Mouse (Mus musculus) MEL (cell line): Measurements from ENCODE around the gene Sema3d. TPM values are rescaled to one million over a fixed set of nuclear protein-coding genes. Genes with fewer than 3 reads are reported as not detected.

Experiments used
- DNase-seq: peaks from one replicate; pipeline ENCODE4 v3.0.0; 2011; ENCODE audit warnings: low read depth, low spot score
- H3K27ac ChIP-seq: 2 replicates; pipeline ENCODE4 v1.5.1; 2012; ENCODE audit warnings: low read depth, mild to moderate bottlenecking, control low read depth, low read length, moderate library complexity; ENCODE audit not compliant: control insufficient read depth
- H3K27me3 ChIP-seq, 2 experiments: fragments of 150-350 bp in 1 of 2; sonication (generic) in 1 of 2; 2 replicates each; pipeline ENCODE4 v1.6.1; 2012; ENCODE audit warnings: low read length in 2 of 2, mild to moderate bottlenecking in 2 of 2, improper control_type of control experiment in 1 of 2, moderate library complexity in 1 of 2; ENCODE audit not compliant: insufficient read depth in 2 of 2, control insufficient read depth in 1 of 2
- H3K36me3 ChIP-seq, 2 experiments: 2 replicates each; pipeline ENCODE4 v1.6.1; 2012 to 2014; ENCODE audit warnings: low read length in 2 of 2, improper control_type of control experiment in 1 of 2, inconsistent platforms in 1 of 2, mild to moderate bottlenecking in 1 of 2; ENCODE audit not compliant: insufficient read depth in 2 of 2, control insufficient read depth in 1 of 2
- H3K4me1 ChIP-seq, 2 experiments: fragments of 150-350 bp in 1 of 2; sonication (generic) in 1 of 2; 2 replicates each; pipeline ENCODE4 v1.6.1; 2012; ENCODE audit warnings: low read length in 2 of 2, improper control_type of control experiment in 1 of 2, mild to moderate bottlenecking in 1 of 2; ENCODE audit not compliant: insufficient read depth in 2 of 2, control insufficient read depth in 1 of 2
- H3K4me3 ChIP-seq, 2 experiments: fragments of 150-350 bp in 1 of 2; sonication (generic) in 1 of 2; 2 replicates each; pipeline ENCODE4 v1.5.1; 2012; ENCODE audit warnings: low read depth in 2 of 2, low read length in 2 of 2, mild to moderate bottlenecking in 2 of 2, moderate library complexity in 2 of 2, control low read depth in 1 of 2, improper control_type of control experiment in 1 of 2; ENCODE audit not compliant: control insufficient read depth in 1 of 2, insufficient read depth in 1 of 2
- H3K79me2 ChIP-seq: 2 replicates; pipeline ENCODE4 v1.6.1; 2012; ENCODE audit warnings: mild to moderate bottlenecking, low read length, moderate library complexity; ENCODE audit not compliant: control insufficient read depth, poor library complexity, insufficient read depth
- H3K9ac ChIP-seq: 2 replicates; pipeline ENCODE4 v1.6.1; 2012; ENCODE audit warnings: low read depth, mild to moderate bottlenecking, control low read depth, low read length, moderate library complexity; ENCODE audit not compliant: control insufficient read depth, poor library complexity, severe bottlenecking
- H3K9me3 ChIP-seq: fragments of 150-350 bp; sonication (generic); replicated peaks from 2 replicates; pipeline ENCODE4 v1.6.1; 2012; ENCODE audit warnings: mild to moderate bottlenecking, low read length, improper control_type of control experiment, moderate library complexity; ENCODE audit not compliant: insufficient read depth
- BHLHE40 ChIP-seq: IDR thresholded peaks from 2 replicates; pipeline ENCODE4 v1.6.1; 2012; ENCODE audit warnings: low read depth, mild to moderate bottlenecking, inconsistent platforms, low read length, improper control_type of control experiment, borderline replicate concordance
- CHD2 ChIP-seq: IDR thresholded peaks from 2 replicates; pipeline ENCODE4 v1.6.1; 2011; ENCODE audit warnings: low read length, improper control_type of control experiment
- ELF1 ChIP-seq: IDR thresholded peaks from 2 replicates; pipeline ENCODE4 v1.6.1; 2014; ENCODE audit warnings: low read depth, mild to moderate bottlenecking, inconsistent platforms, low read length, improper control_type of control experiment, moderate library complexity
- EP300 ChIP-seq, 2 experiments: IDR thresholded peaks; 2 replicates each; pipeline ENCODE4 v1.6.1; 2011; ENCODE audit warnings: improper control_type of control experiment in 2 of 2, low read length in 2 of 2, low read depth in 1 of 2, mild to moderate bottlenecking in 1 of 2
- ETS1 ChIP-seq: IDR thresholded peaks from 2 replicates; pipeline ENCODE4 v1.6.1; 2012; ENCODE audit warnings: low read depth, mild to moderate bottlenecking, inconsistent platforms, low read length, improper control_type of control experiment, moderate library complexity
- GATA1 ChIP-seq: IDR thresholded peaks from 2 replicates; pipeline ENCODE4 v1.6.1; 2011; ENCODE audit warnings: low read depth, low read length, improper control_type of control experiment
- JUND ChIP-seq: IDR thresholded peaks from 2 replicates; pipeline ENCODE4 v1.6.1; 2011; ENCODE audit warnings: low read depth, mild to moderate bottlenecking, improper control_type of control experiment, low read length
- KAT2A ChIP-seq: conservative IDR thresholded peaks from 2 replicates; pipeline ENCODE4 v1.6.1; 2012; ENCODE audit warnings: low read depth, low read length, improper control_type of control experiment, inconsistent platforms
- MAFK ChIP-seq: IDR thresholded peaks from 2 replicates; pipeline ENCODE4 v1.6.1; 2011; ENCODE audit warnings: low read depth, mild to moderate bottlenecking, low read length, improper control_type of control experiment, borderline replicate concordance
- MYC ChIP-seq: IDR thresholded peaks from 2 replicates; pipeline ENCODE4 v1.6.1; 2011; ENCODE audit warnings: low read depth, mild to moderate bottlenecking, low read length, improper control_type of control experiment, moderate library complexity
- NRF1 ChIP-seq: IDR thresholded peaks from 2 replicates; pipeline ENCODE4 v1.6.1; 2014; ENCODE audit warnings: low read depth, mild to moderate bottlenecking, inconsistent platforms, low read length, improper control_type of control experiment, moderate library complexity; ENCODE audit not compliant: poor library complexity, insufficient read depth, severe bottlenecking
- POLR2A ChIP-seq, 2 experiments: IDR thresholded peaks; 2 replicates each; pipeline ENCODE4 v1.6.1; 2011 to 2012; ENCODE audit warnings: low read length in 2 of 2, mild to moderate bottlenecking in 2 of 2, control low read depth in 1 of 2, improper control_type of control experiment in 1 of 2, low read depth in 1 of 2, moderate library complexity in 1 of 2; ENCODE audit not compliant: control insufficient read depth in 1 of 2, insufficient read depth in 1 of 2, poor library complexity in 1 of 2
- POLR2AphosphoS2 ChIP-seq: IDR thresholded peaks from 2 replicates; pipeline ENCODE4 v1.6.1; 2011; ENCODE audit warnings: low read length, improper control_type of control experiment
- RAD21 ChIP-seq: IDR thresholded peaks from 2 replicates; pipeline ENCODE4 v1.6.1; 2011; ENCODE audit warnings: mild to moderate bottlenecking, low read depth, low read length, improper control_type of control experiment
- RCOR1 ChIP-seq: IDR thresholded peaks from 2 replicates; pipeline ENCODE4 v1.6.1; 2012; ENCODE audit warnings: low read depth, mild to moderate bottlenecking, inconsistent platforms, low read length, improper control_type of control experiment
- SMC3 ChIP-seq: IDR thresholded peaks from 2 replicates; pipeline ENCODE4 v1.6.1; 2011; ENCODE audit warnings: low read depth, low read length, improper control_type of control experiment
- TBP ChIP-seq: IDR thresholded peaks from 2 replicates; pipeline ENCODE4 v1.8.0; 2011; ENCODE audit warnings: low read depth, low read length, improper control_type of control experiment
- TCF12 ChIP-seq: IDR thresholded peaks from 2 replicates; pipeline ENCODE4 v1.6.1; 2014; ENCODE audit warnings: low read depth, mild to moderate bottlenecking, inconsistent platforms, low read length, improper control_type of control experiment, moderate library complexity
- UBTF ChIP-seq: IDR thresholded peaks from 2 replicates; pipeline ENCODE4 v1.6.1; 2012; ENCODE audit warnings: low read depth, mild to moderate bottlenecking, inconsistent platforms, low read length, improper control_type of control experiment, moderate library complexity, borderline replicate concordance; ENCODE audit not compliant: insufficient read depth
- USF2 ChIP-seq, 2 experiments: IDR thresholded peaks; 2 replicates each; pipeline ENCODE4 v1.6.1; 2011 to 2012; ENCODE audit warnings: improper control_type of control experiment in 2 of 2, low read length in 2 of 2, borderline replicate concordance in 1 of 2, inconsistent platforms in 1 of 2, low read depth in 1 of 2, mild to moderate bottlenecking in 1 of 2; ENCODE audit not compliant: insufficient read depth in 1 of 2
- ZMIZ1 ChIP-seq: IDR thresholded peaks from 2 replicates; pipeline ENCODE4 v1.6.1; 2012; ENCODE audit warnings: low read depth, mild to moderate bottlenecking, inconsistent platforms, low read length, improper control_type of control experiment, moderate library complexity
- ZNF384 ChIP-seq: IDR thresholded peaks from 2 replicates; pipeline ENCODE4 v1.6.1; 2012; ENCODE audit warnings: low read depth, mild to moderate bottlenecking, inconsistent platforms, low read length, improper control_type of control experiment
- polyA plus RNA-seq, 2 experiments: library from polyadenylated mRNA; stranded (reverse) in 1 of 2; unstranded in 1 of 2; fragments of >175 nt in 1 of 2; fragments of >200 nt in 1 of 2; gene quantifications; 2 replicates each; pipeline versions ENCODE4 v1.2.1 to v1.2.4; 2012; ENCODE audit warnings: low replicate concordance in 2 of 2, low read depth in 1 of 2; ENCODE audit not compliant: insufficient read length in 2 of 2, insufficient read depth in 1 of 2, missing spikeins in 1 of 2
- total RNA-seq: library from RNA; depleted of rRNA; stranded (reverse); fragments of 300-350 nt; gene quantifications from 2 replicates; pipeline ENCODE4 v1.2.3, GENCODE M21; 2012

The Sema3d gene
- total and polyA plus RNA-seq, 3 experiments, result not detected

DNA sequence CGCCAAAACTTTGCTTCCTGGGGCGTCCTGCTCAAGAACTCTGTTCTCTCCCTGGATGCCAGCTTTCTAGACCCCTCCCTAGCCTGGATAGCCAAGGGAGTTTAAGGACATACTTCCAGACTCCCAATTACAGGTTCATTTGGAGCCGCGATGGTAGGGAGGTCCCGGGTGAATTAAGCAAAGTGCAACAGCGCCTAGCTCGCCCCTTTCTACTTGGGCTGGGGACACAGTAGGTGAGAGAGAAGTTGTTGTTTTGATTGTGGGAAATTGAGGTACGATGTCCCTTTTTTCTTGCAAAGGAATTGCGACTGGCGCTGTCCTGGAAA is 738 bp downstream of the Sema3d start (continued):
- no peak for TF ChIP-seq MAFK

DNA sequence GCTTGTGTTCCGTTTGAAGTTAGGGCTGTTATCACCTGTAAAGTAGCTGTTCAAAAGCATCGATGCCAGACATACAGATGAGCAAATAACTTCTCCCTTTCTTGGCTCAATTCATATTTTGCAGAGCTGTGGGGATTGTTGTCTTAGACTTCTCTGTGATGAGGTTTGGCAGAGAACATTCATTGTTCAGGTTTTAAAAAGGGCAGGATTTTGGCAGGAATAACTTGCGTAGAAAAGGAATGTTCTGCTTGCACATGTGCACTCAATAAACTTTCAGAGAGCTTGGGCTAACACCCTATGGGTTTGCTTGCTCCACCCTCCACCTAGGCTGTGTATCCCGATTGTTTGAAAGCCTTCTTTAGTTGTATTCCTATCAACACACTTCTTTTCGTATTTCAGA is 9.5 kb downstream of the Sema3d start:
- Histone ChIP-seq H3K36me3 (no peaks in the 10 kb centered on the region), H3K4me1 (no peaks in the 10 kb centered on the region), H3K79me2 (no peaks in the 10 kb centered on the region), H3K9me3 (no peaks in the 10 kb centered on the region), H3K27ac (no peak overlapping the region), H3K4me3 (no peak overlapping the region), H3K9ac (no peak overlapping the region), H3K27me3 (no peaks in the 10 kb centered on the region)
- TF ChIP-seq USF2 (IDR thresholded peaks at IDR 0.05; ENCODE audit: borderline replicate concordance in 1 of 2, insufficient read depth in 1 of 2, low read depth in 1 of 2, low read length in 2 of 2) (no peak), KAT2A (no peak), RAD21 (no peak), GATA1 (no peak), POLR2AphosphoS2 (no peak), MYC (no peak), ETS1 (no peak), UBTF (no peak), TCF12 (no peak), RCOR1 (no peak)
- no peak for DNase-seq

DNA sequence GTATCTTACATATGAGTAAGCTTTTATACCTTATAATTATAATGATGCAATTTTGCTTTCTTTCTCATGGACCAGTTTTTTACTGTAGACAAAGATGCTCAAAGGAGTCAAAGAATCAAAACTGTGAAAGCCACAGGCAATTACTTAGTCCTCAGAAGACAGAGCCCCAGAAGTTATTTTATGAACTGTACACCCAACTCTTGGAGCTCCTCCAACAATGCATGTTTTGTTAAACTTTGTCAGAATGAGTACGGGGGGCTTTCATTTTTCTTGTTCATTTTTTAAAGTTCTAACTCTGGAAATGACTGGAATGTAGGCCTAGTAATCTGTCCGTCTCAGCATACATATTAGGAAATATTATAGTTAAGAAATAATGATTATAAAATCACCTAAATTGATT is 16.1 kb downstream of the Sema3d start:
- no peaks in the 10 kb centered on the region for H3K27me3 ChIP-seq
- H3K79me2 ChIP-seq, result no peaks in the 10 kb centered on the region
- no peaks in the 10 kb centered on the region for H3K36me3 ChIP-seq
- H3K4me3 ChIP-seq, result no peak overlapping the region
- DNase-seq, result no peak
- no peaks in the 10 kb centered on the region for H3K9me3 ChIP-seq
- no peak for TF ChIP-seq GATA1
- TF ChIP-seq ZNF384, result no peak
- TF ChIP-seq MAFK, result no peak
- TF ChIP-seq CHD2, result no peak
- TF ChIP-seq SMC3, result no peak
- no peak for TF ChIP-seq TBP
- TF ChIP-seq POLR2A (IDR thresholded peaks at IDR 0.05; ENCODE audit: control insufficient read depth in 1 of 2, insufficient read depth in 1 of 2, low read depth in 1 of 2, low read length in 2 of 2, poor library complexity in 1 of 2), result no peak
- TF ChIP-seq NRF1, result no peak
- no peak for TF ChIP-seq JUND
- TF ChIP-seq ETS1, result no peak
- TF ChIP-seq EP300 (IDR thresholded peaks at IDR 0.05; ENCODE audit: low read depth in 1 of 2, low read length in 2 of 2), result no peak
- no peak for TF ChIP-seq UBTF
- no peak for TF ChIP-seq ELF1
- no peak for TF ChIP-seq KAT2A
- TF ChIP-seq USF2 (IDR thresholded peaks at IDR 0.05; ENCODE audit: borderline replicate concordance in 1 of 2, insufficient read depth in 1 of 2, low read depth in 1 of 2, low read length in 2 of 2), result no peak
- TF ChIP-seq BHLHE40, result no peak
- no peak for TF ChIP-seq ZMIZ1
- H3K27ac ChIP-seq, result no peak overlapping the region
- no peaks in the 10 kb centered on the region for H3K4me1 ChIP-seq
- H3K9ac ChIP-seq, result no peak overlapping the region
